Mouse (Mus musculus) 416B (cell line): ENCODE measurements around the gene Srl.
"Not testable (repeated sequence)": the region's sequence is repeated elsewhere in the genome, so short reads cannot be mapped to it uniquely, and the experiment has no call there.

Experiments
- DNase-seq: peaks from one replicate; pipeline ENCODE4 v3.0.0; 2011; ENCODE audit warnings: low read depth

Srl gene

GRCm38 (mm10) chr16:4552829-4553550, 11.4 kb upstream of the Srl start:
- DNase-seq, result peak; percentile 77

GRCm38 (mm10) chr16:4551885-4552284, 10.3 kb upstream of the Srl start:
- DNase-seq, result no peak

GRCm38 (mm10) chr16:4551056-4551455, 9.4 kb upstream of the Srl start:
- peak; percentile 49 for DNase-seq

- DNase-seq, result no peak
These were observed 7.5 kb upstream of the Srl start for GRCm38 (mm10) chr16:4548953-4549688.

GRCm38 (mm10) chr16:4547611-4548010, 6.0 kb upstream of the Srl start:
- DNase-seq, result no peak

GRCm38 (mm10) chr16:4546838-4547237, 5.2 kb upstream of the Srl start:
- DNase-seq, result no peak

GRCm38 (mm10) chr16:4544845-4545244, 3.2 kb upstream of the Srl start:
- no peak for DNase-seq

GRCm38 (mm10) chr16:4543266-4543665, 1.6 kb upstream of the Srl start:
- DNase-seq, result no peak

GRCm38 (mm10) chr16:4542236-4542774, 689 bp upstream of the Srl start:
- no peak for DNase-seq

- DNase-seq, result no peak
These were observed 583 bp downstream of the Srl start for GRCm38 (mm10) chr16:4541033-4541432.

- DNase-seq, result peak; percentile 57
These were observed 1.4 kb downstream of the Srl start for GRCm38 (mm10) chr16:4540064-4540775.

- peak; percentile 81 for DNase-seq
These were observed 2.1 kb downstream of the Srl start for GRCm38 (mm10) chr16:4539521-4539920.

GRCm38 (mm10) chr16:4537616-4538358, 3.8 kb downstream of the Srl start:
- DNase-seq, result peak; percentile 58

- DNase-seq, result not testable (repeated sequence)
These were observed 14.2 kb downstream of the Srl start for GRCm38 (mm10) chr16:4527373-4527772.

GRCm38 (mm10) chr16:4523313-4524004, 18.2 kb downstream of the Srl start:
- no peak for DNase-seq

- no peak for DNase-seq
These were observed 18.7 kb downstream of the Srl start for GRCm38 (mm10) chr16:4522879-4523278.

- no peak for DNase-seq
These were observed 19.7 kb downstream of the Srl start for GRCm38 (mm10) chr16:4521735-4522530.

GRCm38 (mm10) chr16:4521074-4521667, 20.4 kb downstream of the Srl start:
- DNase-seq, result no peak

GRCm38 (mm10) chr16:4520673-4521072, 20.9 kb downstream of the Srl start:
- no peak for DNase-seq

GRCm38 (mm10) chr16:4519825-4520224, 21.8 kb downstream of the Srl start:
- no peak for DNase-seq
